Mouse (Mus musculus): ENCODE measurements around the gene Fam166b. TPM values are rescaled to one million over a fixed set of nuclear protein-coding genes. Genes with fewer than 3 reads are reported as not detected.

Fam166b gene
- polyA plus RNA-seq, 1 experiment from 2014 or later = not detected

DNA sequence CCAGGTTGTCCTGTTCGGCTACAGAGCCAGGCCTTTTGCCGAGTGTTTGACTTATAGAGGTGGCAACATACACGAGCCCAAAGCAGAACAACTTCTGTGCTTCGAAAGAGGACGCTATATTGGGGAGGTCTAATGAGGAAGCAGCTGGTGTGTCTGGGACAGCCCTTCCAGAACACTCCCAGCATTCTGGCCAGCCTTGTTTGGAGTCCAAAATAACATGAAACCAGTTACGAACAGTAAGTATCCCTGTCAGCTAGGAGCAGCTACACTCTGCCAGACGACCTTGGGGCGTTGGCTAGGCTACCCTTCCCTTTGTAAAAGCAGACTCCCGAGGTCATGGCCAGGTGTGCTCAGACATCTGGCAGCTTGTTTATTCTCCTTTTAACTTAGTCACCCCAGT, 26.7 kb downstream of the Fam166b start:
- Histone ChIP-seq H3K4me2 (ENCODE audit: low read depth, low read length) (peak overlapping the region; percentile 33), H3K9me3 (replicated peaks; ENCODE audit: control insufficient read depth, low read length) (no peaks in the 10 kb centered on the region), H3K9ac (ENCODE audit: low read length) (peak overlapping the region; percentile 58), H3K27ac (ENCODE audit: low read length) (peak overlapping the region; percentile 84), H3K27me3 (ENCODE audit: control insufficient read depth, insufficient read depth, low read length) (no peaks in the 10 kb centered on the region), H3K36me3 (ENCODE audit: control insufficient read depth, insufficient read depth, low read length) (no peaks in the 10 kb centered on the region), H3K4me1 (ENCODE audit: control insufficient read depth, insufficient read depth, low read length) (peaks cover 50% of the 10 kb centered on the region), H3K4me3 (replicated peaks; ENCODE audit: low read length) (peak overlapping the region; percentile 15)
- ATAC-seq (ENCODE audit: insufficient read depth, low FRiP score) = no peak
- WGBS = 48% methylated on average over 9 of the region's 9 CpGs

DNA sequence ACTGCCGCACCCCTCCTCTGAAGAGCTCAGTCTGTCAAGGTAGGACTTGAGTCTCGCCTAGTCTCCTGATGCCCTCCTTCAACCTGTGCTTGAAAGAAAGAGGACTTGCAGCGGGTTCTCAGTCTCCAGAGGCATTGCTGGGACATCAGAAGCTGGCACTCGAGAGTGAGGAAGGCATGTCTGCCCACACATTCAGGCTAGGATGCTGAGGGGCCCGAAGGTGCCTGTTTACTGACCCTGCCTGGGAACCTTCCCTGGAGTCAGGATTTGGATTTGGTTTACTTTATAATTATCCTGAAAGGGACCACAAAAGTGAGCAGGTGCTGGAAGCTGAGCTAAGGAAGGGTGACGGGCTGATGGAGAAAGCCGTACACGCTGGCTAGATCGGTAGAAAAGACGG, 27.4 kb downstream of the Fam166b start:
- Histone ChIP-seq H3K9ac (ENCODE audit: low read length) (peak overlapping the region; percentile 11; the same call in 1 of the 2 replicates), H3K4me1 (ENCODE audit: control insufficient read depth, insufficient read depth, low read length) (peaks cover 48% of the 10 kb centered on the region), H3K36me3 (ENCODE audit: control insufficient read depth, insufficient read depth, low read length) (no peaks in the 10 kb centered on the region), H3K27ac (ENCODE audit: low read length) (peak overlapping the region; percentile 84), H3K9me3 (replicated peaks; ENCODE audit: control insufficient read depth, low read length) (no peaks in the 10 kb centered on the region), H3K27me3 (ENCODE audit: control insufficient read depth, insufficient read depth, low read length) (no peaks in the 10 kb centered on the region), H3K4me2 (ENCODE audit: low read depth, low read length) (peak overlapping the region; percentile 33), H3K4me3 (replicated peaks; ENCODE audit: low read length) (peak overlapping the region; percentile 15)
- WGBS = 82% methylated on average over 10 of the region's 10 CpGs
- ATAC-seq (ENCODE audit: insufficient read depth, low FRiP score) = no peak

DNA sequence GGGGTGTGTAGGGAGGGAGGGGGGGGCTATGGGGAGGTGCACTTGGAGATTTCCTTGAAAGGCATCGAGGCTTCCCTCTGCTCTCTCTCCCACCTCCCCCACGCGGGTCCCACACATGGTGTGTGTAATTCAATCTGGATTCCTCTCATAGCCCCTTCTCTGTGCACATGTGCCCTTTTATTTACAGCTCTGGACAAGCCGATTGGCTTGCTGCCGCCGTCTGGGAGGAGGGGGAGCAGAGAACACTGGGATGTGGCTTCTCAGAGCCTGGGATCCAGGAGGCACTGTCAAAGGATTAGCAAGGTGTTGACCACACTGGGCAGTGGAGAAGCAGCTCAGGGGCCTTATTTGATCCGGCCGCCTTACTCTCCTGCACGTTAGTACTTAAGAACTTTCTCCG, 28.0 kb downstream of the Fam166b start:
- Histone ChIP-seq H3K36me3 (ENCODE audit: control insufficient read depth, insufficient read depth, low read length) (no peaks in the 10 kb centered on the region), H3K9me3 (replicated peaks; ENCODE audit: control insufficient read depth, low read length) (no peaks in the 10 kb centered on the region), H3K9ac (ENCODE audit: low read length) (peak overlapping the region; percentile 11; the same call in 1 of the 2 replicates), H3K27me3 (ENCODE audit: control insufficient read depth, insufficient read depth, low read length) (no peaks in the 10 kb centered on the region), H3K4me1 (ENCODE audit: control insufficient read depth, insufficient read depth, low read length) (peaks cover 47% of the 10 kb centered on the region), H3K4me2 (ENCODE audit: low read depth, low read length) (peak overlapping the region; percentile 33), H3K27ac (ENCODE audit: low read length) (peak overlapping the region; percentile 84), H3K4me3 (replicated peaks; ENCODE audit: low read length) (peak overlapping the region; percentile 15)
- ATAC-seq (ENCODE audit: insufficient read depth, low FRiP score) = peak; percentile 76
- WGBS = 22% methylated on average over 10 of the region's 10 CpGs

DNA sequence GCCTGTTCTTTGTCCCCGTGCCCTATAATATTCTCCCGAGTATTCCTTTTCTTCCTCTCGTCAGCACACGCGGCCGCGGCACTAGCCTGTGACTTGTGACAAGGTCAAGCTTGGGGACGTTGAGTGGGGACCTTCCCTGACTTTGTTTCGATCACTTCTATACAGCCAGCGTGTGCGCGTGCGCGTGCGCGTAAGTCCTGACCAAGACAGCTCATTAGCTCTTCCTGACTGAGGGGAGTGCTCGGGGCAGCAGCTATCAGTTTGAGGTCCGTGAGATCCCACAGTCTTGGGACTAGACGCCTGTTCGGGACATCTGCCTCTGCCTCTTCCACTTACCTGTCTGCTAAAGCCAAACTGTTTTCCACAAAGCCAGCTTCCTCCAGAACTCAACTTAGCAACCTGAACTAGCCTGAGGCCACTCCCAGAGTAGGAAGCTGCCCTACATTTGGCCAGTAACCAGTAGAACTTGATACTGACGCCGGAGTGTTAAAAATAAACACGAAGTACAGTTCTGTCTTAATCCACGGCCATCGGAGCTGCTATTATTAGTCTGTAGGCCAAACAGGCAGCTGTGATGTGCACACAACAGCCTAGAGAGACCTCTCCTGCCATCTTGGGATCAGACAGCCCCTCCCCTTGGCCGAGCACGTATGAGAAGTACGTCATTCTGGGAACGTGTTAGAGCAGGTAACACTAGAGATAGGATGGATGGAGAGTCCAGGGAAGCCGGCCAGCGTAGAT, 29.4 kb downstream of the Fam166b start:
- Histone ChIP-seq H3K27ac (ENCODE audit: low read length) (peak overlapping the region; percentile 84), H3K4me3 (replicated peaks; ENCODE audit: low read length) (no peak overlapping the region), H3K9me3 (replicated peaks; ENCODE audit: control insufficient read depth, low read length) (no peaks in the 10 kb centered on the region), H3K9ac (ENCODE audit: low read length) (peak overlapping the region; percentile 34; the same call in 1 of the 2 replicates), H3K4me2 (ENCODE audit: low read depth, low read length) (peak overlapping the region; percentile 21; the same call in 1 of the 2 replicates), H3K4me1 (ENCODE audit: control insufficient read depth, insufficient read depth, low read length) (peaks cover 50% of the 10 kb centered on the region), H3K36me3 (ENCODE audit: control insufficient read depth, insufficient read depth, low read length) (no peaks in the 10 kb centered on the region), H3K27me3 (ENCODE audit: control insufficient read depth, insufficient read depth, low read length) (no peaks in the 10 kb centered on the region)
- ATAC-seq (ENCODE audit: insufficient read depth, low FRiP score) = peak; percentile 25; the same call in 1 of the 2 replicates
- WGBS = 62% methylated on average over 31 of the region's 31 CpGs

DNA sequence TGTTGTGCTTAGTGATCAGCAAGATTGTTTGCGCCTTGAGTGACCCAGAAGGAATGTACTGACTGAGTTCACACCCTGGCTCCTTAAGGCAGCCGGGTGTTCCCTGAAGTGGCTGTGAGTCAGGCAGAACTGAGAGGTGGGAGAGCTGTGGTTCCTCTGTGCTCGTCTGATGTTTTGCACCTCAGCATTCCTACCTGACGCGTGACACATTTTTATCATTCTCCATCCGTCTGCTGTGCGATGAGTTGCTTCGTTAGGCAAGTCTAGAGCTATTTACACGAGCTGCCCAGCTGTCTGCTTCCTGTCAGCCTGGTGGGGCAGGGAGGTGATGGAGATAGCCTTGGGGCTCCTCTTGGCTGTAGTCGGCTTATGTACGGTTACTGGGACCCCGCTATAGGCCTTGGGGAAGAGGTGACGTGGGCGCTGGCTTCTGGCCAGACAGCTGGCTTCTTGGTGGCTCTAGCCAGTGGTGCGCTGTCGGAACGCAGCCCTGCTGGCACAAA, 30.1 kb downstream of the Fam166b start:
- Histone ChIP-seq H3K4me1 (ENCODE audit: control insufficient read depth, insufficient read depth, low read length) (peaks cover 56% of the 10 kb centered on the region), H3K4me2 (ENCODE audit: low read depth, low read length) (peak overlapping the region; percentile 21; the same call in 1 of the 2 replicates), H3K9me3 (replicated peaks; ENCODE audit: control insufficient read depth, low read length) (no peaks in the 10 kb centered on the region), H3K27ac (ENCODE audit: low read length) (peak overlapping the region; percentile 84), H3K36me3 (ENCODE audit: control insufficient read depth, insufficient read depth, low read length) (no peaks in the 10 kb centered on the region), H3K27me3 (ENCODE audit: control insufficient read depth, insufficient read depth, low read length) (no peaks in the 10 kb centered on the region), H3K4me3 (replicated peaks; ENCODE audit: low read length) (no peak overlapping the region), H3K9ac (ENCODE audit: low read length) (peak overlapping the region; percentile 34; the same call in 1 of the 2 replicates)
- 28% methylated on average over 17 of the region's 17 CpGs for WGBS
- no peak for ATAC-seq (ENCODE audit: insufficient read depth, low FRiP score)

DNA sequence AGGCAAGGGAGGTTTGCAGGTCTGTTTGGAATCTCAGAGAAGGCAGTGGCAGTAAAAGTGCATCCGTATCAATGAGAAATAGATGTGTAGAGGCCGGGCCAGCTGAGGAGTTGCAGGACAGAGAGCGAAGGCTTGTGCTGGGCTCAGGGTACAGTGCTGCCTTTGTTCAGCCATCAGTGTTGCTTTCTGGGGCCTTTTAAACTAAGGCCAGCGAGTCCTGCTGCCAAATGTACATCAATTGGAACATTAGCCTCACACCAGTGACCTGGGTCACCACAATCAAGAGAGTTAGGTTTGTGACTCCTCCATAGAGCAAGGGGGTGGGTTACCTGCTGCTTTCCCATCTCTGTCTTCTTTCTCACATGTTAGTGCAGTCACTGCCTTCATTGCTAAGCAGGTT, 30.9 kb downstream of the Fam166b start:
- H3K9me3 ChIP-seq (replicated peaks; ENCODE audit: control insufficient read depth, low read length) = no peaks in the 10 kb centered on the region
- no peak overlapping the region for H3K27ac ChIP-seq (ENCODE audit: low read length)
- no peak overlapping the region for H3K4me3 ChIP-seq (replicated peaks; ENCODE audit: low read length)
- WGBS = 70% methylated on average over 4 of the region's 4 CpGs
- H3K4me1 ChIP-seq (ENCODE audit: control insufficient read depth, insufficient read depth, low read length) = peaks cover 58% of the 10 kb centered on the region
- no peak overlapping the region for H3K4me2 ChIP-seq (ENCODE audit: low read depth, low read length)
- H3K27me3 ChIP-seq (ENCODE audit: control insufficient read depth, insufficient read depth, low read length) = no peaks in the 10 kb centered on the region
- ATAC-seq (ENCODE audit: insufficient read depth, low FRiP score) = no peak
- H3K9ac ChIP-seq (ENCODE audit: low read length) = no peak overlapping the region
- H3K36me3 ChIP-seq (ENCODE audit: control insufficient read depth, insufficient read depth, low read length) = no peaks in the 10 kb centered on the region

DNA sequence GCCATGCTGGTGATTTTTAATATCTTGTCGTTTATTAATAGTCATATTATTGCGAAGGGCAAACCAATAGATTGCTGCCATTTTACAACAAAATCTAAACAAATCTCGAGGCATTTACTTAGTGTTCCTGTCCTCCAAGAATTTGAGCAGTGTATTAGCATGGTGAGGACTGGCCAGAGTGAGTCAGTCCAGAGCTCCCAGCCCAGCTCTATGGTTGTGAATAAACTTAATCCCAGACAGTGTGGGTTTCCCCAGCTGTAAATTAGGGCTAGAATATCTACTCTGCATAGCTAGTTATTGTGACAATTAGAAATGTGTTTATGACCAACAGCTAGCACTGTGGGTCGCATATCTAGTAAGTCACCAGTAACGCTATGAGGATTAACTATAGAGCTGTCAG, 32.6 kb downstream of the Fam166b start:
- ATAC-seq (ENCODE audit: insufficient read depth, low FRiP score) = no peak
- no peaks in the 10 kb centered on the region for H3K27me3 ChIP-seq (ENCODE audit: control insufficient read depth, insufficient read depth, low read length)
- no peak overlapping the region for H3K9ac ChIP-seq (ENCODE audit: low read length)
- H3K36me3 ChIP-seq (ENCODE audit: control insufficient read depth, insufficient read depth, low read length) = no peaks in the 10 kb centered on the region
- no peak overlapping the region for H3K27ac ChIP-seq (ENCODE audit: low read length)
- no peaks in the 10 kb centered on the region for H3K9me3 ChIP-seq (replicated peaks; ENCODE audit: control insufficient read depth, low read length)
- WGBS = 77% methylated on average over 5 of the region's 5 CpGs
- H3K4me1 ChIP-seq (ENCODE audit: control insufficient read depth, insufficient read depth, low read length) = peaks cover 46% of the 10 kb centered on the region
- no peak overlapping the region for H3K4me3 ChIP-seq (replicated peaks; ENCODE audit: low read length)
- H3K4me2 ChIP-seq (ENCODE audit: low read depth, low read length) = no peak overlapping the region

DNA sequence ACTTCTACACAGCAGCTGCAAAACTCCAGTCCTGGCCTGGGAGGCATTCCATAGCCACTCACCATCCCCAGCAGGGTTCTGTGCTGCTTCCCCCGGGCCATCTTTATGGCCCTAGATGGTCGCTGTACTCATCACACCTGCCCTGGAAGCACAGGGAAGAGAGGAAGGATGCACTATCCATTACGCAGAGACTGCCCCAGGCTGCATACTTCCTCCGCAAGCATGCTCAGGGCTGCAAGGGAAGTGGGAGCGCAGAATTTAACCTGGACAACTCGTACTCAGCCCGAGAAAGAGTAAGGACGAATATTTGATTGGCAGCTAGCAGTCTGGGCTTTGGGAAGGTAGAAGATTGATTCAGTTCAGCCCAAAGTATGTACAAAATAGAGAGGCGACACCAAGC, 33.1 kb downstream of the Fam166b start:
- Histone ChIP-seq H3K4me3 (replicated peaks; ENCODE audit: low read length) (no peak overlapping the region), H3K9me3 (replicated peaks; ENCODE audit: control insufficient read depth, low read length) (no peaks in the 10 kb centered on the region), H3K36me3 (ENCODE audit: control insufficient read depth, insufficient read depth, low read length) (no peaks in the 10 kb centered on the region), H3K27ac (ENCODE audit: low read length) (no peak overlapping the region; the same call in 1 of the 2 replicates), H3K4me2 (ENCODE audit: low read depth, low read length) (no peak overlapping the region), H3K4me1 (ENCODE audit: control insufficient read depth, insufficient read depth, low read length) (peaks cover 41% of the 10 kb centered on the region), H3K27me3 (ENCODE audit: control insufficient read depth, insufficient read depth, low read length) (no peaks in the 10 kb centered on the region), H3K9ac (ENCODE audit: low read length) (no peak overlapping the region)
- WGBS = 72% methylated on average over 9 of the region's 9 CpGs
- ATAC-seq (ENCODE audit: insufficient read depth, low FRiP score) = no peak

DNA sequence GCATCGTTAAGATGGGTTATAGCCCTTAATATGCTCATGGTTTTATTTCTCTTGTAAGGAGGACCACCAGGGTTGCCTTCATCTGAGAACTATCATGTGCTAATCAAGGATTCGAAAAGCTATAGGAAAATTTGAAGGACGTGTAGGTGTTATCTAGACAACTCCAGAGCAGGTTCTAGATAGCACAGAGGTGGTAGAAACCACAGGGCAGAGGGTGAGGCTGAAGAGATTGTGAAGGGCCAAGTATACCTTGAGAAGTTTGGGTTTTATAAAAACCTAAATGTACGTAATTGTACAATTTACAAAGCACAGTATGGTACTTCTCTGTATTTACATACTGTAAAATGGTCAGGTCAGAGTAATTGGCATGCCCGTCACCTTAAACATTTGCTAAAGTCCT, 33.8 kb downstream of the Fam166b start:
- no peak for ATAC-seq (ENCODE audit: insufficient read depth, low FRiP score)
- Histone ChIP-seq H3K4me1 (ENCODE audit: control insufficient read depth, insufficient read depth, low read length) (peaks cover 39% of the 10 kb centered on the region), H3K9ac (ENCODE audit: low read length) (peak overlapping the region; percentile 60), H3K9me3 (replicated peaks; ENCODE audit: control insufficient read depth, low read length) (no peaks in the 10 kb centered on the region), H3K27me3 (ENCODE audit: control insufficient read depth, insufficient read depth, low read length) (no peaks in the 10 kb centered on the region), H3K27ac (ENCODE audit: low read length) (peak overlapping the region; percentile 99), H3K36me3 (ENCODE audit: control insufficient read depth, insufficient read depth, low read length) (no peaks in the 10 kb centered on the region), H3K4me3 (replicated peaks; ENCODE audit: low read length) (no peak overlapping the region), H3K4me2 (ENCODE audit: low read depth, low read length) (peak overlapping the region; percentile 25; the same call in 1 of the 2 replicates)
- 77% methylated on average over 5 of the region's 5 CpGs for WGBS
